Mouse (Mus musculus) layer of hippocampus, postnatal 14 days (tissue): Measurements from ENCODE around the gene Raph1. TPM values are rescaled to one million over a fixed set of nuclear protein-coding genes. Genes with fewer than 3 reads are reported as not detected.

Experiments
- DNase-seq, 2 experiments: peaks; one replicate each; pipeline ENCODE4 v3.0.0; 2021 to 2022; ENCODE audit warnings: low spot score in 2 of 2, mixed read lengths in 1 of 2
- long read RNA-seq, 2 experiments: library from polyadenylated mRNA; stranded (forward); transcript quantifications; one replicate each; pipeline ENCODE4 v2.0.0; 2021
- total RNA-seq, 2 experiments: library from RNA; stranded (reverse); gene quantifications; 2 replicates each; pipeline ENCODE4 v1.2.3; 2021

Raph1 gene
- total RNA-seq, result 10 to 100 TPM; 80.2 to 82.9 TPM
- long read RNA-seq, experiment 1, full-length matches to known transcripts, result 1 of 7 reads
- long read RNA-seq, experiment 1, partial matches to known transcripts, result 0 of 7 reads
- long read RNA-seq, experiment 1, other reads (novel, unspliced or antisense), result 6 of 7 reads
- long read RNA-seq, experiment 2, full-length matches to known transcripts, result 1 of 8 reads
- long read RNA-seq, experiment 2, partial matches to known transcripts, result 1 of 8 reads
- long read RNA-seq, experiment 2, other reads (novel, unspliced or antisense), result 6 of 8 reads

DNA sequence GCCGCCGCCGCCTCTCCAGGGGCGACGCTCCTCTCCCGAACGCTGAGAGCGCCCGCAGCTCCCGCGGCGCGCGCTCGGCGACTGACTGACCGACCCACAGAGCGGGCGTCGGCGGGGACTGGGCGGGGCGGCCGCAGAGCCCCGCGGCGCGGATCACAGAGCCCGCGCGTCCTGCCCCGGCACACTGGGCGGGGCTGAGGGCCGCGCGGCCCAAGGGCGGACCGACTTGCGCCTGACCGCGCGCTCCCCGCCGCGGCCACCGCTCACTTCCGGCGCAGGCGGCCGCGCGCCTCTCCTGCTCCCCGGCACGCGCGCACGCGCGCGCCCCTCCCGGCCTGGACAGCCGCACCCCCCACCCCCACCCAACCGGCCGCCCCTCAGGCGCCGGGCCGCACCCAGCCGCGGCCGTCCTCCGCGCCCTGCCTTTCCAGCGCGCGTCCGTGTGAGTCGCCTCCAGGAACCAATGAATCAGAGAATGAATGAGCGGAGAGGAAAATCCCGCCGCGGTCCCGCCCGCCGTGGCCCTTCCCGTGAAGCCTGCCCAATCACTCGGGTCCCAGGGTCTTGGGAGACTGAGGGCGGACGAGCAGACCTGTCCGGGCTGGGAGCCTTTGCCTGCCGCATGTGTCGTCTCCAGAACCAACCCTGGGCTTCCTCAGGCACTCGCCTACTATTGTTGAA, at the start of gene Raph1:
Gene Raph1, minus strand, starts transcription at position 474 of the 681 bp plus-strand sequence.
- peak; percentile 59 to 76 for DNase-seq

DNA sequence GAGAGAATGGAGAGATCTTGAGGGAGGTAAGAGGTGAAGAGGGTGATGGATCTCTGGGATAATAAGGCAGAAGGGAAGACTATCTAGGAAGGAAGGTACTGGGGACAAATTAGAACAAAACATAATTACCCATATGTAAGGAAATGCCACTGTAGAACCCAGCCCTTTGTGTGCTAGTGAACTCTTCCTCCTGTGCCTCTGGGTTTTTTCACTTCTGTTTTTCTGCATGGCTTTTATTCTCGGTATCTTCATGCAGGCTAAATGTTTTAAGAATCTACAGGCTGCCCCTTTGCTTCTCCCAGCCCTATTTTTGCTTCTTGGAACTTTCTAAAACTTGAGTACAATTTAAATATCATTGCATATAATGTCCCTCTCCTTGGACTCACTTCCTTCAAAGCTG, 48.8 kb upstream of the Raph1 start:
- no peak for DNase-seq

DNA sequence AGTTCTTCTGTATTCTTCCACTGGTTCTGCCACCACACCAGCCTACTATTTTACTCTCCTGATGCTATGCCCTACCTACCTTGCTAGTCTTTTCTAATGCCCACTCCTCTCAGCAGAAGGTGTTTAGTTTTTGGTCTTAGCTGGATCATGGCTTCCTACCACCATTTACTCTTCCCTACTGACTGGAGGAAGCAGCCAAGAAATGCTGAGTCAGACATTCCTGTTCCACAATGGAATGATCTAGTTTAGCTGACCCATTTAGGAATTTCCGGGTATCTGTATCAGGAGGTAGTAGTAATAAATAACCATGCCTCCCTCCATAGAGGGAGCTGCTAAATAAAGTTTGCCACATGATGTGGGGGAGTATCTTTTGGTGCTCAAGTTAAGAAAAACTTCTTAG, 48.0 kb upstream of the Raph1 start:
- DNase-seq, result no peak

DNA sequence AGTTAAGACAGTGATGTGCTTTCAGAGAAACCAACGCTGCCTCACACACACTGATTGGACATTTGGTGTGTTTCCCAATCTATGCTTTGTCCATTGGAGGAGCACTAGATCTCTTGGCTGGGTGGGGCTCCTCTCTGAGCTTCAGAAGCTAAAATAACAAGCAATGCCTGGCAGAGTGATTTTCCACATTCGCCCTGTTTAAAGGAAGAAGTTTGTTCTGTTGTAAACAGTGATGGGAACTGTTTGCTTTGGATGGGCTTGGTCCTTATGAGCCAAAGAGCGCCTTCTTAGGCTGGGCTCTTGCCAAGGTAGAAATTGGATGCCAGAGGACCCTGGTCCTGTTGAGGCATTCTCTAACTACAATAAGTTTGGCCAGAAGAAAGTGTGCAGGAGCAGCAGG, 45.1 kb upstream of the Raph1 start:
- DNase-seq, result no peak

DNA sequence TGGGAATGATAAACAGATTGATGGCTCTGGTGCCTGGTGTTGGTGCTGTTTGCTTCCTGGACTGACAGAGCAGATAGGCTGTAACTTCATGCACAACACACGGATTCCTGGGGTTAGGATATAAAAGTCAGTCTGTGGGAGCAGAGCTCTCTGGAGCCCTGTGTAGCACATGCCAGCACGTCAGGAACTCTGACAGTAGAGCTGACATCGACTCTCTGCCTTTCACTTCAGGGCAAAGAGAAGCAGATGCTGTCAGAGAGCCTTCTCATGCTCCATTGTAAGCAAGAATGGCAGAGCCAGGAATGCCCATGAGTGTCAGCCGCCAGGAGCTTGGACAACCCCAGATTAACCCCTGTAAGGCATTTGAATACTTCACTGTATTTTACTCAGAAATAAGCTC, 43.7 kb upstream of the Raph1 start:
- no peak for DNase-seq

DNA sequence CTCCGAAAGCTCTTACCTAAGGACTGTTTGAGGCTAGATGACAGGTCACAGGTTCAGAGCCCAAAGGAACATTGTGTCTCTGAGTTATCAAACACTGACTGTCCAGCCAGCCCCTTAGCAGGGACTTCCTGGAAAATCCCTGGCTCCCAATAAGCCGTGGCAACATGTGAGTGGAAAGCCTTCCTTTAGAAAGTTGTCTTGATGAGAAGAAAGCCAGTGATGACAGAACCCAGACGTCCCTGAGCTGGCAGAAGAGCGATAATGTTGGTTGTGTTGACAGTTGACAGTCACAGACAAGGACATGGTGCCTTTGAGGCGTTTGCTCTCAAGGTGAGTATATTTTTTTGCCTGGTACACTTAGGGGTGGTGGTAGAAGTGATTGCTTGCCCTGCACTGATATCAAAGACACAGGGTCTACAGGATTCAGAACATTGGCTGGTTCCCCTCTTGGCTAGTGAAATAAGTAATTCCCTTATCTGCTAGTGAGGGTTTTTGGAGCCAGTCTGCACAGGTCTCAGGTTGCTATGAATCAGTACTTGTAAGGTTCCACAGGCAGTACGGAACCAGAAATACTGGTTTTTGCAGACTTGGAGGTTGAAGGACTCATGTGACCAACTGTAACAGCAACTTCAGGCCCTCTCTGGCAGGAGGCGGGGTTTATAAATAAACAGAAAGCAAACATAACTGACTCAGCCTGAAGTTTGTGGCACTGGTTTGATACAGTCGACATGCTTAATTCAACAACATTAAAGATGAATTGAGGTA, 42.3 kb upstream of the Raph1 start:
- DNase-seq, result no peak

DNA sequence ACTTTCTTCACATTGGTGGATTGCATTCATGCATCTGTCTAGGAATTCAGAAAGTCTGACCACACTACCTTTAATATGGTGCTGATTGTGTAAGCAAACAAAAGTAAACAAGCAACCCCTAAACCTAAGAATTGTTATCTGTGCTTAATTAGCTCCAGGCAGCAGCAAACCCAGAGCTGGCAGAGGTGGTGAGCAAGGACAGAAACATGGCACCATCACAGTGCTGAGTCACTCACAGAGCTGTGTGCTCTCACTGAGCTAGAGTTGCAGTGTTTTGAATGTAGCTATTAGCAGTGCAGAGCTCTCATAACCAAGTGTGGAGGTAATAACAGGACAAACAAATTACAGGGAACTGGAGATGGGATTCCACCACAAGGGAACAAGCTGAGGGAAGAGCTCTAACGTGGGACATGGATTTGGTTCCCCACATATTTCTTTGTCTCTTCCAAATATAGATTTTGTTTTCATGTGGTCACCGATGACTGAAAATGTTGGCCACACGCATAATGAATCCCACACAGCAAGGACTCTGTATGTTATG, 37.6 kb upstream of the Raph1 start:
- DNase-seq, result no peak

DNA sequence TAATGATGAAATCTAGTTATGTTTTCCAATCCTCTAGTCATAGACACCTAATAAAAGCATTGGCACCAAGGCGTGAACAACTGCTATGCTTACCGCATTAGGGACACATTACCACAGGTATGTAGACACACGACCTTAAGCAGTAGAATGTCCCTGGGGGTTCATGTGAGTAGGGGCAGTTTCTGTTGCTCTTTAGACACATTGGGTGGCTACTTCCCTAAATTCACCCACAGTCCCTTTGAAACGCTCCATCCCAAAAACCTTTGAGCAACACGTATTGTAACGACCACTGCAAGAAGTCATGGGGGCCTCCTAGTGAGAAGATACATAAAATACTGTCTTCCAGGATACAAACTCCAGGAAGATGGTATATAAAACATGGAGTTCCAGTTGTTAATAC, 33.8 kb upstream of the Raph1 start:
- DNase-seq, result no peak

DNA sequence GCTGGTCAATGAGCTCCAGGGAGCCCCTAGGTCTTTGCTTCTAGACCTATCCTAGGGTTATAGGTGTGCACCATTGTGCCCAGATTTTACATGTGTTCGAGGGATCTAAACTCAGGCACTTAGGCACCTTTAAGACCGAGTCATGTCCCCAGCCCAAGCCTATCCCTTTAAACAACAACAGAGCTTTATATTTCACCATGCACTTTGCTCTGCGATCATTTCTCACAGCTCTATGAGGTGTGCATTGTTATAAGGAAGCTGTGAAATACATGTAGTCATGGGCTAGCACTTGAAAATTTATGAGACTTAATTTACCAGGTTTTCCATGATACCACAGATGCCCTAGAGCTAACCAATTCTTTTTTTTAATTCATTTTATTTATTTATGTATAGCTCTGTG, 33.0 kb upstream of the Raph1 start:
- no peak for DNase-seq

DNA sequence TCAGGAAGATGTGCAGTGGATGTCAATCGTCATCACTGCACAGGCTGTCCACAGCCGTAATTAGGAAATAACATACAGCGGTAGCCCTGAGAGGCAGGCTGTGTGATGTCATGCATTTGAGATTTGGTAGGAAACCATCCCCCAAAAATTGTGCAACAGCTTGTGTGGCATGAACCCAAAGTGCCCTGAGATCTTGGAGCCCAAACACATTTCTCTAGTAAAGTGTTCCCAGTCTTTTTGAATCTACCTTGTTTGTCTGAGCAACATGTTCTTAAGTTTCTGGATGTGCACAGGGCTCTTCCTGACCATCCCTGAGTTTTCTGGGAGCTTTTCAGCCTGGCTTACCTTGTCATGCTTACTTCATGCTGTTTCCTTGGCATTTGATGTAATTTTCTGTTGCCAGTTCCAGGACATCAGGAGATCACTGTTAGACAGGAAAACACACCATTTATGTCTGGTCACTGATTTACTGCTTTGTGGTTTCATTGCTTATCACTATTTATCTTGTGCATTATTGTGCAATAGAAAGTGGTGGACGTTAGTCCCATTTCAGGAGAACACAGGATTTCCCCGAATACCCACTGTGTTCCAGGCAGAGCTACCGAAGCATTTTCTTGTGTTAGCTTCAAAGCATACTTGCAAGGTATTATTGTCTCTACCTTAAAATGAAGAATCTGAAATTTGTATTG, 32.3 kb upstream of the Raph1 start:
- no peak for DNase-seq

DNA sequence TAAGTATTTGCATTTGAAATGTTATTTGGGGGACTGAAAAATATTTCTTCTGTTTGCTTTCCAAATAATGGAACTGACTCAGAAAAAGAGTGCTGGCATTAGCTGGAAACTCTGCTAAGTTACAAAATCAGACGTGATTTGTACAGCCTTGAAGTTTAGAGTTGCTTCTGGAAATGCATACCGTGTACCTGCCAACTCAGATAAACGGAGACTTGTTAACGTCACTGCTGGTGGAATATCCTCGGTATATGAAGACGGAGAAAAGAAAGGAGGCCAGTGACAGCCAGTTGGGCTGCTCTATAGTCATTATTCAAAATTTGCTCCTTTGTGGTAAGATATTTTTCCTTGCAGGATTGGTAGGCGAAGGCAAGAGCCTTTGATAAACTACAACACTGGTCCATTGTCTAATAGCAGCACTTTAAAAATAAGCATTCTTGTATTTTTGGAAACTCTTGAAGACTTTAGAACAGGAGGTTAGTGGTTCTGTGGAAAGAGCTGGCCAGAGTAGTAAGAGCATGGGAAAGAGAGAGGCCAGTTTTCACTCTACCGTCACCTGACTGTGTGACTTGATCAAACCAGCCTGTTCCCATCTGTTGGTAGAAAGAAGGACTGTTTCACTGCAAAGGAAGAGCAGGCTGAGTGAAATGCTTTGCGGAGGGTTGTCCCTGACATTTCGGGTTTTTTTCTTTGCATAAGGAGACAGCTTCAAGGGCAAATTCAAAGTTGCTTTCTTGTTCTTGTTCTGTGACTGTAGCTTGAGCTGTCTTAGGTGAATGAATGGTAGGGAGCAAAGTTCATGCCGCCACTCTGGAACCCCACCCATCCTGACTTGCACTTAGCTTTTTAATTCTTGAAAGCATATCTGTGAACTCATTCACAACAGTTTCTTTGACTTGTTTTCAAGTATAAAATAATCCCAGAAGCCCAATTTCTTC, 29.7 kb upstream of the Raph1 start:
- DNase-seq, result no peak

DNA sequence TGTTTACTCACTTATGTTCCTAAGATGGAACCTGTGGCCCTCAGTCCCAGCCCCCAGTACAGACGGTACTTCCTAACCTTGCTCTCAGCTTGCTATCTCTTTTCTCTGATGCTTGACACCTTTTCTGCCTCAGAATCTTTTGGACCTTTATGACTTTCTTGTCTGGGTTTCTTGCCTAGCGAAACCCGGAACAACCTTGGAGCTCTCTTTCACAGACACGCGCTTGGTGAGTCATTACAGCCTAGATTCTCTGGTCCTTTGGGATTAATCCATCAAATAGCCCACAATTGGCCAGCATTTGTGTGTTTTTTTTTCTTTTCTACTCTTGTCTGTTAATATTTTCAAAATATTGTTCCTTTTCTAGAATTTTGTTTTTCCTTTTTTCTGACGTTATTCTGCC, 26.2 kb upstream of the Raph1 start:
- no peak for DNase-seq

DNA sequence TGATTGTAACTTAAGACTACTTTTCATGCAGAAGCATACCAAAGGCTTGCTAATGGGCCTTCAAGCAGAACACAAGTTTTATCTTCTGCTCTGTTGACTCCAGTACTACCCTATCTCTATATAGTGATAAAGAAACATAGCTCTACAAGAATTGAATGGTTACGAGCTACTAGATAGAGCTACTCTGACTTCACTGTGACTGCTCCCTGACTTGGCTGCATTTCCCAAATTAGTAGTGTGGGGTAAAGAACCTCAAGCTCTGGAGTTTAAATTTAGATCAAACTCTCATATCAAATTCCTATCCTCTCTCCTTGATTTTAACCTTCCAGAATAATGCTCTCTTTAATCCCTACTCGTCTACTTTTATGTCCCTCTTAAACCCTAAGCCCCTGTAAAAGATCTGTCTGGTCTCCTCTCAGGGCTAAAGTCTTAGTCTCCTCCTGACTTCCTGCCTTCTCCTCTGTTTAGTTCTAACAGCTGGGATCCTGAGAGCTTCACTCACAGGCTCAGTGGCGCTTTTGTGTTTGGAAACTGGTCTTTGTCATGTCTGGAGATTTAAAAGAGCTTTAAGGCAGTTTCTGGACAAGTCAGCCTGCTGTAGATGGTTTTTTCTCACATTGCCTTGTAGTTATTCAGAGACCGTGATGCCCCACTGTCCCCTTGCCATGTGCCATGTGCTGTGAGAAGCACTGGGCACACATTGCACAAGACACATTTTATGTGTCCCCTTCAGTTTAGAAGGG, 22.2 kb upstream of the Raph1 start:
- no peak for DNase-seq

DNA sequence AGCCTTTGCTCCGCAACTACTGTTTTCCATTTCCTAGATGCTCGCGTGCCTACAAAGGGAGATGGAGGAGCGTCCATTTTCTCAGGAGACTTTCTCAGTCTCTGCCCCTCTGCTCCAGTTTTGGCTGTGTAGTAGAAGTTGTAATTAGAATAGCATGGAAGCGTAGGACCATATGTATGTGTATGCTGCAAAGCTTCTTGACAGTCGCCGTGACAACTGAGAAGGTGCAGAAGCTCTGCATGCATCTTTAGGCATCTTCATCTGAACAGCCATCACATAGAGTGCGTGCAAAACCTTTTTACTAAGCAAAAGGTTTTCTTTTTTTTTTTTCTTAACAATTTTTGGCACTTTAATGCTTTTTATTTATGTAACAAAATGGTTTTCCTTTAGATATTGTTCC, 14.1 kb upstream of the Raph1 start:
- no peak for DNase-seq

DNA sequence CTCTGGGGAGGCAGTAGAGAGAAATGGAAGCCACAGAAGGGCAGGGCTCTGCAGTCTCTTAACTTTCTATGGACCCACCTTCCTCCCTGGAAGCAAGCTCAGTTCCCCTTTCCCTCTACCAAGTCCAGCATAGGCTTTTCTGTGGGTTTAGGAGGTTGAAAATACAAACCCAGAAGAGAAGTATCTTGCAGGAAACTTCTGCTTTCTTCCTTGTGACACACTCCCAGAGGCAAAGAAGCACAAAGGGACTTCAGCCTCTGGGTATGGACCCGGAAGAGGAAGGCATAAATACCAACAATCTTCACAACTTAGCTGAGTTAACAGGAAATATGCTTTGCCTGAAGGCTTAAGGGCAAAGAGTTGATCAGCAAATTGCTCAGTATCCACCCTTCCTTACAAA, 13.0 kb upstream of the Raph1 start:
- no peak for DNase-seq

DNA sequence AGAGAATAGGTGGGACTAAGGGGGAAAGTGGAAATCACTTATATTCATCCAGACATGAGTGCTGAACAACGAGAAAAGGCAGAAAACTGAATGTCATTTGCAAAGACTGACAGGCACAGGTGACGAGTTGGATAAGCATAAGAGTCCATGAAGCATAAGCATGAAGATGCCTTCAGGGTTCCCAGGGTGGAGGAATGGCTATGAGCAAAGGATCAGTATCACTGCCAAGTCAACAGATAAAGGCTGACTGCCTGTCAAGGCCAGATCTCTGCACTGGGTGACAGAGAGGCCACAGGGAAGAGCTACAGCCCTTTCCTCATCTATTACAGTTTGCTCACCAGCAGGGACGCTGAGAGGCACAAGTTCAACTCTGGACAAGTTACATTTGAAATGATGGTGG, 5.8 kb upstream of the Raph1 start:
- no peak for DNase-seq

DNA sequence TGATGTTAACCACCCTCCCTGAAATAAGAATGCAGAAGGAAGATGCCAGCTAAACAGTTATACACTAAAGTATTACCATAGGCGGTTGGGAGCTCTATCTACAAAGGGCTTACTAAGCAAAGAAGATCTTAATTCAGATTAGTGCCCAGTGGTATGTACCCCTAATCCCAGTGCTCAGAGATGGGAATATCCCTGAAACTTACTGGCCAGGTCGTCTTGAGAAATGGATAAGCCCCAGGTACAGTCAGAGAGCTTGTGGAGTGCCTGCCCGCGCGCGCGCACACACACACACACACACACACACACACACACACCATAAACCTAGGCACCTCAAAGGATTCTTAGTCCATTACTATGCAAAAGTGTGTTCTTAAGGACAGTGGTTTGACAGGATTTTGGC, 2.8 kb upstream of the Raph1 start:
- no peak for DNase-seq

DNA sequence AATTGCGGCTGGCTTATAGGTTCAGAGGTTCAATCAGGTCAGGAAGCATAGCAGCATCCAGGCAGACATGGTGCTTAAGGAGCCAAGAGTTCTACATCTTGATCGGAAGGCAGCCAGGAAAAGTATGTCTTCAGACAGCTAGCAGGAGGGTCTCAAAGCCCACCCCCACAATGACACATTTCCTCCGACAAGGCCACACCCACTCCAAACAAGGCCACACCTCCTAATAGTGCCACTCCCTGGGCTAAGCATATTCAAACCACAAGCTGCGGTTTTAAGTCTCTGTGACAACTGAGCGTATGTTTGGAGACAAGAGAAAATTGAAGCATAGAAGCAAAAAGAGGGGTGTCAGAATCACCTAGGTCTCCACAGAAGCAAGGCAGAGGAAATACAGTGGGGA, 2.3 kb upstream of the Raph1 start:
- no peak for DNase-seq

DNA sequence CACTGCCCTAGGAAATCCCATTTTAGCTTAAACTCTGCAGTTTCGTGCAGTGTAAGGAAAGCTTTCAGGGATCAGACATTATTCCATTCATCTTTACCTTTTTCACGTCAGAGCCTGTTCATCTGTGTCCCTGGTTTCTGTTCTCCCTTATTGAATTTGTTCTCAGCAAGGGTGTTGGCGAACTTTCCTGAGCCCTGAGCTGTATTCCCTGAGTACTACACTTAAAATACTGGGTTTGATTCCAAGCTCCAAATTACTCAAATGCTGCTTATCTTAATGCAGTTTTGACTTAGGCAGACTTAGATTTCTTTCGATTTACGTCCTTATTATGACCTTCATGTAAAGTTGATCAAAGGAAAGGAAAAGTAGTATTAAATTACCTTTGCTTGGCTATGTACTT, 417 bp upstream of the Raph1 start:
- no peak for DNase-seq
